Mouse (Mus musculus) A20 (cell line): ENCODE measurements around the gene Hist2h3b.
"Not testable (repeated sequence)": the region's sequence is repeated elsewhere in the genome, so short reads cannot be mapped to it uniquely, and the experiment has no call there.

Experiments used
- DNase-seq: peaks from one replicate; pipeline ENCODE4 v3.0.0-alpha.2; 2011; ENCODE audit warnings: low read depth, low spot score

Hist2h3b gene

GRCm38 (mm10) chr3:96268051-96268775 is at the start of gene Hist2h3b:
Gene Hist2h3b (plus strand): TSS chr3:96268654.
- peak; percentile 92 for DNase-seq

GRCm38 (mm10) chr3:96219191-96219641 is 49.2 kb upstream of the Hist2h3b start:
- peak; percentile 81 for DNase-seq

GRCm38 (mm10) chr3:96219661-96220130 is 48.8 kb upstream of the Hist2h3b start, which contains the start of the genes Bola1 and Hist2h2ab:
Gene Bola1 (minus strand): TSS chr3:96219709.
Gene Hist2h2ab (plus strand): TSS chr3:96219865.
- DNase-seq = peak; percentile 94

- not testable (repeated sequence) for DNase-seq
These were observed 48.2 kb upstream of the Hist2h3b start for GRCm38 (mm10) chr3:96220131-96220764.

GRCm38 (mm10) chr3:96220765-96221639 is 47.5 kb upstream of the Hist2h3b start, which contains the start of the genes Hist2h2ac and Hist2h2be:
Gene Hist2h2ac (minus strand): TSS chr3:96220880.
Gene Hist2h2be (plus strand): TSS chr3:96221119.
- peak; percentile 94 for DNase-seq

- no peak for DNase-seq
These were observed 46.8 kb upstream of the Hist2h3b start for GRCm38 (mm10) chr3:96221640-96222038.

- no peak for DNase-seq
These were observed 45.7 kb upstream of the Hist2h3b start for GRCm38 (mm10) chr3:96222774-96223173.

GRCm38 (mm10) chr3:96225421-96225820 is 43.0 kb upstream of the Hist2h3b start:
- DNase-seq = peak; percentile 32

- no peak for DNase-seq
These were observed 41.5 kb upstream of the Hist2h3b start for GRCm38 (mm10) chr3:96226695-96227648.

GRCm38 (mm10) chr3:96228828-96229227 is 39.6 kb upstream of the Hist2h3b start:
- DNase-seq = no peak

GRCm38 (mm10) chr3:96230404-96230803 is 38.0 kb upstream of the Hist2h3b start:
- DNase-seq = no peak

GRCm38 (mm10) chr3:96230910-96231757 is 37.3 kb upstream of the Hist2h3b start:
- no peak for DNase-seq

GRCm38 (mm10) chr3:96231758-96232120 is 36.7 kb upstream of the Hist2h3b start:
- no peak for DNase-seq

GRCm38 (mm10) chr3:96234914-96235313 is 33.5 kb upstream of the Hist2h3b start:
- DNase-seq = peak; percentile 32

GRCm38 (mm10) chr3:96235836-96236235 is 32.6 kb upstream of the Hist2h3b start:
- DNase-seq = no peak

GRCm38 (mm10) chr3:96236834-96237334 is 31.6 kb upstream of the Hist2h3b start:
- peak; percentile 37 for DNase-seq

GRCm38 (mm10) chr3:96237335-96237903 is 31.0 kb upstream of the Hist2h3b start:
- peak; percentile 48 for DNase-seq

GRCm38 (mm10) chr3:96237904-96238511 is 30.4 kb upstream of the Hist2h3b start:
- DNase-seq = peak; percentile 72
